Mouse (Mus musculus): ENCODE results near the gene Gm14308. TPM values are rescaled to one million over a fixed set of nuclear protein-coding genes. Genes with fewer than 3 reads are reported as not detected.

Gm14308 gene
- 6.0 TPM for polyA plus RNA-seq (2017; shearing (Covaris generic))

GRCm38 (mm10) chr2:176636244-176636643, at the start of gene Gm14308:
Gene Gm14308, minus strand, starts transcription at chr2:176636344.

GRCm38 (mm10) chr2:176670222-176670621, 34.1 kb upstream of the Gm14308 start, which contains the start of gene Zfp973:
Gene Zfp973, plus strand, starts transcription at chr2:176670522.

Other genes starting within 250 kb of the Gm14308 start
- gene Gm14435, start 212.8 kb downstream of the Gm14308 start, polyA plus RNA-seq (2017; shearing (Covaris generic)): 4.4 TPM
- gene Gm14434, start 149.6 kb downstream of the Gm14308 start, polyA plus RNA-seq (2017; shearing (Covaris generic)): 5.1 TPM
- not detected for gene Zfp967, start 115.3 kb downstream of the Gm14308 start, polyA plus RNA-seq (2017; shearing (Covaris generic))
- 3.5 TPM for gene Zfp973, start 34.2 kb upstream of the Gm14308 start, polyA plus RNA-seq (2017; shearing (Covaris generic))
- gene Gm14305, start 72.0 kb upstream of the Gm14308 start, polyA plus RNA-seq (2017; shearing (Covaris generic)): 5.7 TPM
- 2.2 TPM for gene Gm14295, start 162.3 kb upstream of the Gm14308 start, polyA plus RNA-seq (2017; shearing (Covaris generic))
- gene Gm14408, start 194.8 kb upstream of the Gm14308 start, polyA plus RNA-seq (2017; shearing (Covaris generic)): not detected

Measured in effector memory CD4-positive, alpha-beta T cell, adult 5 months (primary cell).